In genomic region chr9:45138191-45139032, GRCm38 (mm10) we compare ENCODE assay signal across 8 mouse cellular contexts. TPM values are rescaled to one million over a fixed set of nuclear protein-coding genes. Genes with fewer than 3 reads are reported as not detected.
DNase-seq lines count a peak whose midpoint lies in the region; ATAC-seq lines count a peak whose summit lies in the region.

Scn4b (plus strand) TSS chr9:45138395.

- H3K4me3 ChIP-seq in hindbrain, embryonic 15.5 days, result peak within 1 kb of the TSS; percentile 49
- peak within 1 kb of the TSS; percentile 60 for H3K4me3 ChIP-seq in limb, embryonic 13.5 days
- H3K4me3 ChIP-seq in neural tube, embryonic 11.5 days (ENCODE audit: low read depth, low read length), result peak within 1 kb of the TSS; percentile 47

- peak within 1 kb of the TSS; percentile 37; the same call in 1 of the 2 replicates for H3K9ac ChIP-seq in hindbrain, embryonic 15.5 days
- peak within 1 kb of the TSS; percentile 66 for H3K9ac ChIP-seq in limb, embryonic 13.5 days
- peak within 1 kb of the TSS; percentile 44 for H3K9ac ChIP-seq in neural tube, embryonic 11.5 days (ENCODE audit: low read length)

- 0 out of 2 replicates have a peak, but pooled peaks have one; percentile 21 for ATAC-seq in hindbrain, embryonic 15.5 days (ENCODE audit: low FRiP score, low read depth)
- ATAC-seq in limb, embryonic 13.5 days (ENCODE audit: low FRiP score, low read depth), result peak; percentile 62; the same call in 1 of the 2 replicates
- ATAC-seq in neural tube, embryonic 11.5 days (ENCODE audit: insufficient read depth, low FRiP score, low TSS enrichment), result no peak

- WGBS in hindbrain, embryonic 15.5 days, result under 1% methylated on average over 69 of the region's 76 CpGs
- WGBS in limb, embryonic 13.5 days, result under 1% methylated on average over 76 of the region's 76 CpGs
- WGBS in neural tube, embryonic 11.5 days, result under 1% methylated on average over 74 of the region's 76 CpGs

- peak; percentile 93 for DNase-seq in heart, adult 11 months
- no peak for DNase-seq in heart, postnatal 25 days (ENCODE audit: low spot score)
- peak; percentile 67 for DNase-seq in adrenal gland, postnatal 10 days
- peak; percentile 72 for DNase-seq in gastrocnemius, adult 18-20 months (ENCODE audit: low spot score)
- DNase-seq in neural tube, embryonic 11.5 days (ENCODE audit: low spot score), result peak; percentile 66
- peak; percentile 24 for DNase-seq in urinary bladder, postnatal 25 days (ENCODE audit: low spot score)

- peaks cover 17% of the 10 kb centered on the region for H3K4me1 ChIP-seq in hindbrain, embryonic 15.5 days (replicated peaks)
- H3K4me1 ChIP-seq in limb, embryonic 13.5 days, result peaks cover 34% of the 10 kb centered on the region
- H3K4me1 ChIP-seq in neural tube, embryonic 11.5 days (ENCODE audit: control insufficient read depth, insufficient read depth, low read length), result 0 out of 2 replicates have a peak, but pooled peaks cover 3% of the 10 kb centered on the region

- H3K9me3 ChIP-seq in hindbrain, embryonic 15.5 days, result no peaks in the 10 kb centered on the region
- H3K9me3 ChIP-seq in limb, embryonic 13.5 days, result no peaks in the 10 kb centered on the region
- H3K9me3 ChIP-seq in neural tube, embryonic 11.5 days (ENCODE audit: control insufficient read depth, low read length), result no peaks in the 10 kb centered on the region

- H3K4me2 ChIP-seq in hindbrain, embryonic 15.5 days, result peak within 1 kb of the TSS; percentile 91
- peak within 1 kb of the TSS; percentile 97 for H3K4me2 ChIP-seq in limb, embryonic 13.5 days (replicated peaks)
- peak within 1 kb of the TSS; percentile 90 for H3K4me2 ChIP-seq in neural tube, embryonic 11.5 days (ENCODE audit: low read depth)

- H3K27me3 ChIP-seq in hindbrain, embryonic 15.5 days, result peaks cover 91% of the 10 kb centered on the region
- H3K27me3 ChIP-seq in limb, embryonic 13.5 days, result peaks cover 81% of the 10 kb centered on the region
- peaks cover 40% of the 10 kb centered on the region for H3K27me3 ChIP-seq in neural tube, embryonic 11.5 days (ENCODE audit: control insufficient read depth, insufficient read depth, low read length)

- intact Hi-C loops in heart, postnatal 25 days (cut with DNase I), result no loop called here

- no peaks in the 10 kb centered on the region for H3K36me3 ChIP-seq in hindbrain, embryonic 15.5 days
- H3K36me3 ChIP-seq in limb, embryonic 13.5 days, result no peaks in the 10 kb centered on the region
- H3K36me3 ChIP-seq in neural tube, embryonic 11.5 days (ENCODE audit: control insufficient read depth, insufficient read depth, low read length), result no peaks in the 10 kb centered on the region

- H3K27ac ChIP-seq in hindbrain, embryonic 15.5 days (replicated peaks), result no peak within 1 kb of the TSS
- H3K27ac ChIP-seq in limb, embryonic 13.5 days, result no peak within 1 kb of the TSS
- H3K27ac ChIP-seq in neural tube, embryonic 11.5 days (ENCODE audit: low read depth, low read length), result no peak within 1 kb of the TSS

RNA-seq across cellular contexts. Expression of gene Scn4b, which starts in this region (rescaled TPM):
- 1 to 10 TPM; 2.5 to 2.8 TPM for total RNA-seq in heart, postnatal 25 days (2021)
- total RNA-seq in adrenal gland, postnatal 10 days (2021), result 10 to 100 TPM in 1 of 2 experiments, 1 to 10 TPM in 1; 3.3 to 14.2 TPM
- total RNA-seq in gastrocnemius, adult 18-20 months (2021), result 100 to 1,000 TPM; 256 to 268 TPM
- 0.31 and 0.55 TPM in 2 replicates for polyA plus RNA-seq in hindbrain, embryonic 15.5 days (2015; fragmentation: Nextera tagmentation; extraction: Ambion mirVana)
- 0.11 and 0.13 TPM in 2 replicates for polyA plus RNA-seq in limb, embryonic 13.5 days (2015; fragmentation: Nextera tagmentation; extraction: Ambion mirVana)
- 0.12 TPM in 2 replicates for polyA plus RNA-seq in neural tube, embryonic 11.5 days (2014; fragmentation: Nextera tagmentation; extraction: Ambion mirVana)

Comparison
In these comparisons a context has a peak if more than half of its experiments do, and no peak if none do; other contexts are left out.
1. RNA of gene Scn4b (total RNA-seq): 256 to 268 TPM in gastrocnemius, adult 18-20 months; 3.3 to 14.2 TPM in adrenal gland, postnatal 10 days and 2.5 to 2.8 TPM in heart, postnatal 25 days; every median in the first group is over 10 times any median in the second.
2. Peak in ATAC-seq, H3K4me3 ChIP-seq, H3K9ac ChIP-seq and H3K4me2 ChIP-seq in hindbrain, embryonic 15.5 days; RNA of the gene not detected or under 1 TPM.
3. Peak in ATAC-seq, H3K4me3 ChIP-seq, H3K9ac ChIP-seq and H3K4me2 ChIP-seq in limb, embryonic 13.5 days; RNA of the gene not detected or under 1 TPM.
4. Peak in DNase-seq, H3K4me3 ChIP-seq, H3K9ac ChIP-seq and H3K4me2 ChIP-seq in neural tube, embryonic 11.5 days; RNA of the gene not detected or under 1 TPM.
5. Peak in every context shown above with its lines, with median percentiles within 50 percentile points of each other: H3K4me2 ChIP-seq, H3K4me3 ChIP-seq and H3K9ac ChIP-seq.